In genomic region chr7:35646317-35647081, GRCm38 (mm10) we compare ENCODE assay signal across 8 mouse cellular contexts. TPM values are rescaled to one million over a fixed set of nuclear protein-coding genes. Genes with fewer than 3 reads are reported as not detected.
A peak's percentile ranks its signal among the peaks of the same experiment; 100 is the strongest.
DNase-seq lines count a peak whose midpoint lies in the region; ATAC-seq and TF ChIP-seq lines count a peak whose summit lies in the region.

No protein-coding gene starts in this region.

- no peak for TF ChIP-seq CTCF in embryonic fibroblast, embryonic 13.5 days (IDR thresholded peaks at IDR 0.05; ENCODE audit: borderline replicate concordance, insufficient read depth, low read length)

- H3K36me3 ChIP-seq in intestine, embryonic 14.5 days (ENCODE audit: control insufficient read depth, insufficient read depth, low read length) = peaks cover 44% of the 10 kb centered on the region
- H3K36me3 ChIP-seq in lung, embryonic 15.5 days = peaks cover 40% of the 10 kb centered on the region

- H3K4me3 ChIP-seq in embryonic fibroblast, embryonic 13.5 days (ENCODE audit: insufficient read depth, low read length) = peak overlapping the region; percentile 86
- H3K4me3 ChIP-seq in intestine, embryonic 14.5 days (ENCODE audit: low read depth, low read length) = peak overlapping the region; percentile 90
- H3K4me3 ChIP-seq in lung, embryonic 15.5 days = peak overlapping the region; percentile 85

- no peak overlapping the region for H3K27ac ChIP-seq in embryonic fibroblast, embryonic 13.5 days (ENCODE audit: insufficient read depth, low read length)
- H3K27ac ChIP-seq in intestine, embryonic 14.5 days (ENCODE audit: low read depth) = peak overlapping the region; percentile 73
- peak overlapping the region; percentile 69 for H3K27ac ChIP-seq in lung, embryonic 15.5 days

- peak overlapping the region; percentile 92 for H3K9ac ChIP-seq in intestine, embryonic 14.5 days (ENCODE audit: low read length)
- H3K9ac ChIP-seq in lung, embryonic 15.5 days = peak overlapping the region; percentile 88

- no peaks in the 10 kb centered on the region for H3K9me3 ChIP-seq in intestine, embryonic 14.5 days (ENCODE audit: control insufficient read depth, low read length)
- H3K9me3 ChIP-seq in lung, embryonic 15.5 days = no peaks in the 10 kb centered on the region

- ATAC-seq in activated CD4-positive, CD25-positive, alpha-beta regulatory T cell, adult 4 months = peak; percentile 17
- ATAC-seq in intestine, embryonic 14.5 days (replicated peaks; ENCODE audit: low FRiP score, low TSS enrichment, low read depth) = peak; percentile 40; the same call in 1 of the 2 replicates
- peak; percentile 64 for ATAC-seq in lung, embryonic 15.5 days (ENCODE audit: borderline replicate concordance, extremely low read depth, low FRiP score, low TSS enrichment)

- DNase-seq in left cerebral cortex, postnatal 4 days = peak; percentile 14
- DNase-seq in left cerebral cortex, adult 8-10 months (ENCODE audit: low spot score in 2 of 2) = no peak
- DNase-seq in intestine, embryonic 14.5 days (ENCODE audit: low spot score) = peak; percentile 69
- peak; percentile 35 to 60 for DNase-seq in spleen, postnatal 10 days (ENCODE audit: low spot score in 2 of 2)
- no peak for DNase-seq in layer of hippocampus, postnatal 25 days (ENCODE audit: extremely low spot score in 1 of 2, low spot score in 1 of 2)

- H3K4me1 ChIP-seq in embryonic fibroblast, embryonic 13.5 days (ENCODE audit: control insufficient read depth, insufficient read depth, low read length) = no peaks in the 10 kb centered on the region
- peaks cover 6% of the 10 kb centered on the region; the same call in 1 of the 2 replicates for H3K4me1 ChIP-seq in intestine, embryonic 14.5 days (replicated peaks; ENCODE audit: control insufficient read depth, insufficient read depth, low read length)
- H3K4me1 ChIP-seq in lung, embryonic 15.5 days = peaks cover 9% of the 10 kb centered on the region; the same call in 1 of the 2 replicates

- H3K27me3 ChIP-seq in intestine, embryonic 14.5 days (replicated peaks; ENCODE audit: control insufficient read depth, insufficient read depth, low read length) = no peaks in the 10 kb centered on the region
- no peaks in the 10 kb centered on the region for H3K27me3 ChIP-seq in lung, embryonic 15.5 days

- intact Hi-C loops in left cerebral cortex, postnatal 4 days (cut with DNase I) = no loop called here

- no peak for TF ChIP-seq POLR2A in embryonic fibroblast, embryonic 13.5 days (IDR thresholded peaks at IDR 0.05; ENCODE audit: low read depth, low read length)

- WGBS in intestine, embryonic 14.5 days = 9% methylated on average over 34 of the region's 34 CpGs
- 6% methylated on average over 34 of the region's 34 CpGs for WGBS in lung, embryonic 15.5 days

- peak overlapping the region; percentile 61 for H3K4me2 ChIP-seq in intestine, embryonic 14.5 days (ENCODE audit: low read length)
- H3K4me2 ChIP-seq in lung, embryonic 15.5 days = peak overlapping the region; percentile 56

RNA-seq across cellular contexts. Expression of gene Pdcd5, which starts 0.8 kb away (rescaled TPM):
- 100 to 1,000 TPM; 110 to 114 TPM for total RNA-seq in left cerebral cortex, postnatal 4 days (2021)
- total RNA-seq in left cerebral cortex, adult 8-10 months (2022) = 10 to 100 TPM; 50.1 to 63.9 (median 55.4) TPM
- polyA plus RNA-seq in activated CD4-positive, CD25-positive, alpha-beta regulatory T cell, adult 4 months (2017; shearing (Covaris generic)) = 10 to 100 TPM; 56.8 to 86.6 TPM
- 109 and 118 TPM in 2 replicates for polyA plus RNA-seq in embryonic fibroblast, embryonic 13.5 days (2011; ENCODE audit: insufficient read length, low read depth, missing spikeins)
- 260 and 278 TPM in 2 replicates for polyA plus RNA-seq in intestine, embryonic 14.5 days (2014; fragmentation: Nextera tagmentation; extraction: Ambion mirVana)
- 231 and 247 TPM in 2 replicates for polyA plus RNA-seq in lung, embryonic 15.5 days (2015; fragmentation: Nextera tagmentation; extraction: Ambion mirVana)
- total RNA-seq in layer of hippocampus, postnatal 25 days (2021) = 10 to 100 TPM; 68.2 to 71.1 TPM

Comparison
In these comparisons a context has a peak if more than half of its experiments do, and no peak if none do; other contexts are left out.
1. DNase-seq: peak in left cerebral cortex, postnatal 4 days (single experiment), intestine, embryonic 14.5 days (single experiment) and spleen, postnatal 10 days (2 of 2); none in left cerebral cortex, adult 8-10 months (0 of 2) and layer of hippocampus, postnatal 25 days (0 of 2).
2. Peak in every context shown above with its lines, with median percentiles within 50 percentile points of each other: ATAC-seq and H3K4me3 ChIP-seq.